Mouse (Mus musculus): Measurements from ENCODE around the gene Thtpa.

GRCm38 (mm10) chr14:55062626-55063025 lies 32.0 kb upstream of the Thtpa start:
- TF ChIP-seq CTCF (IDR thresholded peaks at IDR 0.05; ENCODE audit: control insufficient read depth, insufficient read depth, insufficient read length) (no peak), FOSL1 (IDR thresholded peaks at IDR 0.05; ENCODE audit: insufficient read depth, low read length, poor library complexity, severe bottlenecking) (no peak), MYOG (IDR thresholded peaks at IDR 0.05; ENCODE audit: control insufficient read depth, extremely low read depth, insufficient read length) (no peak), USF1 (IDR thresholded peaks at IDR 0.05; ENCODE audit: low read depth) (no peak)
